Comparison of ENCODE assay signal across 8 mouse cellular contexts in the genomic region with DNA sequence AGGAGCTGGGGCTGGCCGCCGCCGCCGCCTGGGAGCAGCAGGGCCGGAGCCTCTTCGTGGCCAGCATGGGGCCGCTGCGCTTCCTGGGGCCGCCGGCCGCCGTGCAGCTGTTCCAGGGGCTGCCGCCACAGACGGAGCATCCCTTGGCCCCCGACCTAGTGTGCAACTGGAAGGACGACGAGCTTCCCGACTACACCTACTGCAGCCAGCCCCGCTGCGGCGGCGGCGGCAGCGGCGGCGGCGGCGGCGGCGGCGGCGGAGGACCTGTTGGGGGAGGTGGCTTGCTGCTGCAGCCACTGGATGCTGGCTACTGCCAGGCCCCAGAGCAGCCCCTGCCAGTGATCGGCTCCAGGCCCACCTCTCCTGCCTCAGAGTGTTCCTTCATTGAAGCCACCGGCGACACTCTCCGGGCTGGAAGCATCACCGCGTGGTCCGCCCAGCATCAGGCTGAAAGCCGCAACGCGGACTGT. TPM values are rescaled to one million over a fixed set of nuclear protein-coding genes. Genes with fewer than 3 reads are reported as not detected.
A peak's percentile ranks its signal among the peaks of the same experiment; 100 is the strongest.
DNase-seq lines count a peak whose midpoint lies in the region; ATAC-seq lines count a peak whose summit lies in the region.

No protein-coding gene starts in this region.

- DNase-seq in gastrocnemius, adult 18-20 months (ENCODE audit: low spot score): peak; percentile 0
- DNase-seq in gastrocnemius, postnatal 10 days: no peak
- peak; percentile 3 for DNase-seq in urinary bladder, postnatal 14 days (ENCODE audit: low spot score)
- DNase-seq in urinary bladder, postnatal 36 days (ENCODE audit: low spot score in 2 of 2): no peak
- DNase-seq in forebrain, embryonic 14.5 days (ENCODE audit: low spot score): peak; percentile 27
- peak; percentile 34 to 51 for DNase-seq in kidney, postnatal 4 days
- peak; percentile 50 for DNase-seq in midbrain, embryonic 10.5 days (ENCODE audit: low spot score)
- DNase-seq in spleen, postnatal 4 days (ENCODE audit: low spot score in 2 of 2): no peak

- ATAC-seq in forebrain, embryonic 14.5 days: peak; percentile 70

- H3K9me3 ChIP-seq in forebrain, embryonic 14.5 days (replicated peaks; ENCODE audit: control insufficient read depth, low read length): no peaks in the 10 kb centered on the region
- peaks cover 18% of the 10 kb centered on the region; the same call in 1 of the 2 replicates for H3K9me3 ChIP-seq in midbrain, embryonic 10.5 days (replicated peaks)

- peak overlapping the region; percentile 75 for H3K9ac ChIP-seq in forebrain, embryonic 14.5 days (ENCODE audit: low read length)

- H3K27me3 ChIP-seq in forebrain, embryonic 14.5 days (replicated peaks; ENCODE audit: control insufficient read depth, insufficient read depth, low read length): no peaks in the 10 kb centered on the region
- H3K27me3 ChIP-seq in midbrain, embryonic 10.5 days (ENCODE audit: low read depth, poor library complexity, severe bottlenecking): no peaks in the 10 kb centered on the region

- 43% methylated on average over 27 of the region's 42 CpGs for WGBS in forebrain, embryonic 14.5 days
- WGBS in midbrain, embryonic 10.5 days: 13% methylated on average over 40 of the region's 42 CpGs

- H3K4me2 ChIP-seq in forebrain, embryonic 14.5 days (ENCODE audit: low read length): peak overlapping the region; percentile 61

- peak overlapping the region; percentile 82 for H3K27ac ChIP-seq in forebrain, embryonic 14.5 days (ENCODE audit: low read depth, low read length)
- H3K27ac ChIP-seq in midbrain, embryonic 10.5 days (replicated peaks): peak overlapping the region; percentile 87

- no peaks in the 10 kb centered on the region for H3K4me1 ChIP-seq in forebrain, embryonic 14.5 days (ENCODE audit: control insufficient read depth, insufficient read depth, low read length)
- H3K4me1 ChIP-seq in midbrain, embryonic 10.5 days: no peaks in the 10 kb centered on the region

- peak overlapping the region; percentile 54 for H3K4me3 ChIP-seq in forebrain, embryonic 14.5 days (ENCODE audit: low read depth, low read length)
- H3K4me3 ChIP-seq in midbrain, embryonic 10.5 days: peak overlapping the region; percentile 62

- H3K36me3 ChIP-seq in forebrain, embryonic 14.5 days (ENCODE audit: control insufficient read depth, insufficient read depth, low read length): no peaks in the 10 kb centered on the region
- H3K36me3 ChIP-seq in midbrain, embryonic 10.5 days: no peaks in the 10 kb centered on the region

RNA-seq across cellular contexts. Expression of a gene that starts 1.0 kb away (rescaled TPM):
- under 1 TPM; 0.23 to 0.28 TPM for total RNA-seq in gastrocnemius, adult 18-20 months (2021)
- 1 to 10 TPM; 1.7 TPM for total RNA-seq in gastrocnemius, postnatal 10 days (2021)
- polyA plus RNA-seq in forebrain, embryonic 14.5 days (2014; fragmentation: Nextera tagmentation; extraction: Ambion mirVana): 15.2 and 15.6 TPM in 2 replicates
- 3.4 and 3.9 TPM in 2 replicates for polyA plus RNA-seq in midbrain, embryonic 10.5 days (2016; fragmentation: Nextera tagmentation; extraction: Ambion mirVana)

RNA-seq across cellular contexts. Expression of a gene that starts 19.2 kb away (rescaled TPM):
- not detected for total RNA-seq in gastrocnemius, adult 18-20 months (2021)
- not detected for total RNA-seq in gastrocnemius, postnatal 10 days (2021)
- polyA plus RNA-seq in forebrain, embryonic 14.5 days (2014; fragmentation: Nextera tagmentation; extraction: Ambion mirVana): not detected in 2 replicates
- polyA plus RNA-seq in midbrain, embryonic 10.5 days (2016; fragmentation: Nextera tagmentation; extraction: Ambion mirVana): not detected in 2 replicates

RNA-seq across cellular contexts. Expression of a gene that starts 49.4 kb away (rescaled TPM):
- total RNA-seq in gastrocnemius, adult 18-20 months (2021): not detected
- not detected for total RNA-seq in gastrocnemius, postnatal 10 days (2021)
- polyA plus RNA-seq in forebrain, embryonic 14.5 days (2014; fragmentation: Nextera tagmentation; extraction: Ambion mirVana): not detected in 2 replicates
- not detected in 2 replicates for polyA plus RNA-seq in midbrain, embryonic 10.5 days (2016; fragmentation: Nextera tagmentation; extraction: Ambion mirVana)

Comparison
In these comparisons a context has a peak if more than half of its experiments do, and no peak if none do; other contexts are left out.
1. DNase-seq: peak in gastrocnemius, adult 18-20 months (single experiment), urinary bladder, postnatal 14 days (single experiment), forebrain, embryonic 14.5 days (single experiment), kidney, postnatal 4 days (2 of 2) and midbrain, embryonic 10.5 days (single experiment); none in gastrocnemius, postnatal 10 days (single experiment), urinary bladder, postnatal 36 days (0 of 2) and spleen, postnatal 4 days (0 of 2).